Comparison of ENCODE assay signal across 7 mouse cellular contexts in the genomic region with DNA sequence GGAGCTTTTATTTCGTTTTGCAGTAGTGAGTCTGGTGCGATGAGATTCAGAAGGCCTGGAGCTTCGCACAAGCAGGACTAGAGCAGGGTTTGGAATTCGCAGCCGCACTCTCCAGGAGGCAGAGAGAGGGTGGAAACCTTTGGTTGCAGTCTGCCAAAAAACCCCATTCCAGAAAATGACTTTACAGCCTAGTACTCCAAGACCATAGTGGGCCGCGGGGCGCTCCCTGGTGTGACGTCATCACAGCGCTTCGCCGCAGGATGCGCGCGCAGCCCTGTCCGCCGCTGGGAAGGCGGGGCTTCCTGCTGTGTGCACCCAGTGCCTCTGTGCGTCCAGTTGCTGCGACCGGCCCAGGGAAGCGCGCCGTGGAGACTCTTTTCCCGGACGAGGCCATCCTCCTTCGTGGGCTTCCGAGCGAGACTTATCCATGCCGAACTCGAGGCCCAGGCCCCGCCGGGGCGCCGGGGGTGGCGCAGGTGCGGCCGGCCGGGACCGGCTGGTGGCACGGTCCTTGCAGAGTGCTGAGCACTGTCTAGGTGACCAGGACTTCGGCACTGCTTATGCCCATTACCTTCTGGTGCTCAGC. TPM values are rescaled to one million over a fixed set of nuclear protein-coding genes. Genes with fewer than 3 reads are reported as not detected.
DNase-seq lines count a peak whose midpoint lies in the region; ATAC-seq lines count a peak whose summit lies in the region.

A gene (plus strand): TSS at position 277 of the 586 bp plus-strand sequence.

- H3K9ac ChIP-seq in embryonic facial prominence, embryonic 11.5 days (replicated peaks; ENCODE audit: low read length) = peak within 1 kb of the TSS; percentile 92
- H3K9ac ChIP-seq in limb, embryonic 11.5 days (ENCODE audit: low read length) = peak within 1 kb of the TSS; percentile 82
- H3K9ac ChIP-seq in midbrain, embryonic 14.5 days (replicated peaks; ENCODE audit: low read length) = peak within 1 kb of the TSS; percentile 95

- no peaks in the 10 kb centered on the region for H3K4me1 ChIP-seq in embryonic facial prominence, embryonic 11.5 days (ENCODE audit: control insufficient read depth, insufficient read depth, low read length)
- no peaks in the 10 kb centered on the region for H3K4me1 ChIP-seq in limb, embryonic 11.5 days (ENCODE audit: control insufficient read depth, insufficient read depth, low read length)
- peaks cover 3% of the 10 kb centered on the region; the same call in 1 of the 2 replicates for H3K4me1 ChIP-seq in midbrain, embryonic 14.5 days (ENCODE audit: control insufficient read depth, insufficient read depth, low read length)

- no peaks in the 10 kb centered on the region; the same call in 1 of the 2 replicates for H3K9me3 ChIP-seq in embryonic facial prominence, embryonic 11.5 days (replicated peaks; ENCODE audit: control insufficient read depth, low read length)
- H3K9me3 ChIP-seq in limb, embryonic 11.5 days (ENCODE audit: control insufficient read depth, low read length) = no peaks in the 10 kb centered on the region
- H3K9me3 ChIP-seq in midbrain, embryonic 14.5 days (ENCODE audit: control insufficient read depth, low read length) = no peaks in the 10 kb centered on the region

- DNase-seq in adrenal gland, postnatal 14 days = peak; percentile 97
- DNase-seq in embryonic facial prominence, embryonic 11.5 days (ENCODE audit: low spot score) = peak; percentile 95
- peak; percentile 100 for DNase-seq in heart, adult 11 months
- peak; percentile 96 for DNase-seq in kidney, adult 18-20 months
- DNase-seq in limb, embryonic 11.5 days (ENCODE audit: low spot score) = peak; percentile 94
- peak; percentile 97 for DNase-seq in midbrain, embryonic 14.5 days
- DNase-seq in spleen, adult 18-20 months = peak; percentile 83 to 92

- peak within 1 kb of the TSS; percentile 84 for H3K4me3 ChIP-seq in embryonic facial prominence, embryonic 11.5 days (ENCODE audit: low read depth, low read length)
- H3K4me3 ChIP-seq in limb, embryonic 11.5 days (ENCODE audit: low read depth, low read length) = peak within 1 kb of the TSS; percentile 86
- peak within 1 kb of the TSS; percentile 79 for H3K4me3 ChIP-seq in midbrain, embryonic 14.5 days (replicated peaks; ENCODE audit: low read depth, low read length)

- ATAC-seq in embryonic facial prominence, embryonic 11.5 days (replicated peaks; ENCODE audit: insufficient number of reproducible peaks, low FRiP score, low TSS enrichment, low read depth) = peak; percentile 95
- ATAC-seq in limb, embryonic 11.5 days (ENCODE audit: insufficient number of reproducible peaks, low FRiP score, low TSS enrichment, low read depth) = peak; percentile 97
- peak; percentile 96 for ATAC-seq in midbrain, embryonic 14.5 days (ENCODE audit: low FRiP score, low TSS enrichment)

- 4% methylated on average over 42 of the region's 42 CpGs for WGBS in embryonic facial prominence, embryonic 11.5 days
- WGBS in limb, embryonic 11.5 days = 3% methylated on average over 42 of the region's 42 CpGs
- WGBS in midbrain, embryonic 14.5 days = 3% methylated on average over 42 of the region's 42 CpGs

- H3K36me3 ChIP-seq in embryonic facial prominence, embryonic 11.5 days (replicated peaks; ENCODE audit: control insufficient read depth, insufficient read depth, low read depth, low read length) = no peaks in the 10 kb centered on the region; the same call in 1 of the 2 replicates
- H3K36me3 ChIP-seq in limb, embryonic 11.5 days (ENCODE audit: control insufficient read depth, insufficient read depth, low read length) = peaks cover 4% of the 10 kb centered on the region; the same call in 1 of the 2 replicates
- H3K36me3 ChIP-seq in midbrain, embryonic 14.5 days (ENCODE audit: control insufficient read depth, insufficient read depth, low read length) = peaks cover 27% of the 10 kb centered on the region

- no peaks in the 10 kb centered on the region for H3K27me3 ChIP-seq in embryonic facial prominence, embryonic 11.5 days (ENCODE audit: control insufficient read depth, insufficient read depth, low read length)
- H3K27me3 ChIP-seq in limb, embryonic 11.5 days (ENCODE audit: control insufficient read depth, insufficient read depth, low read length) = no peaks in the 10 kb centered on the region
- no peaks in the 10 kb centered on the region for H3K27me3 ChIP-seq in midbrain, embryonic 14.5 days (ENCODE audit: control insufficient read depth, insufficient read depth, low read length)

- H3K27ac ChIP-seq in embryonic facial prominence, embryonic 11.5 days (replicated peaks; ENCODE audit: low read depth, low read length) = peak within 1 kb of the TSS; percentile 52; the same call in 1 of the 2 replicates
- peak within 1 kb of the TSS; percentile 36; the same call in 1 of the 2 replicates for H3K27ac ChIP-seq in limb, embryonic 11.5 days (replicated peaks; ENCODE audit: low read depth, low read length)
- peak within 1 kb of the TSS; percentile 91 for H3K27ac ChIP-seq in midbrain, embryonic 14.5 days (replicated peaks; ENCODE audit: low read depth, low read length)

- peak within 1 kb of the TSS; percentile 73 for H3K4me2 ChIP-seq in embryonic facial prominence, embryonic 11.5 days (ENCODE audit: low read depth, low read length)
- peak within 1 kb of the TSS; percentile 66 for H3K4me2 ChIP-seq in limb, embryonic 11.5 days (ENCODE audit: low read depth, severe bottlenecking)
- H3K4me2 ChIP-seq in midbrain, embryonic 14.5 days (ENCODE audit: low read length) = peak within 1 kb of the TSS; percentile 80

RNA-seq across cellular contexts. Expression of the gene that starts here (rescaled TPM):
- total RNA-seq in adrenal gland, postnatal 14 days (2021) = 18.0 and 19.1 TPM in 2 replicates
- 22.9 and 26.0 TPM in 2 replicates for polyA plus RNA-seq in embryonic facial prominence, embryonic 11.5 days (2014; fragmentation: Nextera tagmentation; extraction: Ambion mirVana)
- 22.2 and 25.1 TPM in 2 replicates for polyA plus RNA-seq in limb, embryonic 11.5 days (2014; fragmentation: Nextera tagmentation; extraction: Ambion mirVana)
- polyA plus RNA-seq in midbrain, embryonic 14.5 days (2014; fragmentation: Nextera tagmentation; extraction: Ambion mirVana) = 24.8 and 29.3 TPM in 2 replicates

Comparison
In these comparisons a context has a peak if more than half of its experiments do, and no peak if none do; other contexts are left out.
1. Peak in every context shown above with its lines: DNase-seq, ATAC-seq, H3K4me3 ChIP-seq and H3K27ac ChIP-seq.
2. H3K27ac ChIP-seq: peak in every context shown above with its lines; median percentile 91 in midbrain, embryonic 14.5 days; 52 in embryonic facial prominence, embryonic 11.5 days; 36 in limb, embryonic 11.5 days.